Mouse (Mus musculus) right cerebral cortex, adult 18-20 months (tissue): Measurements from ENCODE around the gene Hectd1.

Experiments used
- DNase-seq: peaks from one replicate; pipeline ENCODE4 v3.0.0; 2022; ENCODE audit warnings: mixed read lengths

The Hectd1 gene

GRCm38 (mm10) chr12:51759374-51759773 is 70.0 kb downstream of the Hectd1 start:
- DNase-seq = no peak

- DNase-seq = no peak
Observed at GRCm38 (mm10) chr12:51756599-51756961, 72.8 kb downstream of the Hectd1 start.

DNA sequence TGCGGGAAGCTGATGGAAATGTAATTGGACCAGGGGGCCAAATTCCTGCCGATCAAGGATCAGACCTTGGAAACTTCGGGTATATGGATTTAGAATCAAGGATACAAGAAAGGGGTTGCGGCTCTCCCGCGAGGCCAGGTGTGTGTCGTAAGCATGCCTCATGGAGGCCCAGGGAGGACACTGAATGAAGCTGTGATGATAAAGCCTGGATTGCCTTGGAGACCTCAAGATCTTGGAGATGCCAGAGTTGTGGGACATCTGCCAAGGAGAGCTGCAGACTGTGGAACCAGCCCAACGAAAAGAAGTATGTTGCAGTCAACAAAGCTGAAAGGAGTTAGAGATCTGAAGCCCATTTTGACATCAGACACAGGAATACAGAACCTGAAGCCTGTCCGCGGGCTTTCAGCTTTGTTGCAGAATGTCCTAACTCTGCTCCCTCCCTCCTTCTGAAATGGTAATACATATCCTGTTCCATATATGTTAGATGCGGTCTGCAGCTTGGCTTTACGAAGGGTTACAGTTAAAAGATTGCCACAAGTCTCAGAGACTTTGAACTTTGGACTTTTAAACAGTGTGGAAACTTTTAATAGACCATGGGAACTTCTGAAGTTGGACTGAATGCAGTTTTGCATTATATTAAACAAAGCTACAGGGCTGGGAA is 73.3 kb downstream of the Hectd1 start:
- no peak for DNase-seq

GRCm38 (mm10) chr12:51747348-51747747 is 82.0 kb downstream of the Hectd1 start:
- DNase-seq = no peak

DNA sequence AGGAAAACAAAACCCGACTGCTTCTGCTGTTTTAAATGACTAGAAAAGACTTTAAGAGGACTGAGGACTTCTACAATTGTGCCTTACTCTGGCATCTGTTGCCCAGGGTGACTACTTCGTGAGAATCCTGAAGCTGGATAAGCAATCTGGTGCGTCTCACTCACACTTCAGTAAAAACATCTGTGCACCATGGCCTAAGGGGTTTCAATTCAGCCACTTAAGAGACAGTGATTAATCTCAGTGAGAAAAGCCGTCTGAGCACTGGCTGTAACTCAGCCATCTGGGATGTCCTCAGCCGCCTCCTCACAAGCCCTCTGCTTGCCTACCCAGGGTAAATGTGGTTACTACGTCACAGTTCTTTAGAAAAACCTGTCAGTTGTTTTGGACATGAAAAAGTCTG is 84.4 kb downstream of the Hectd1 start:
- DNase-seq = no peak

DNA sequence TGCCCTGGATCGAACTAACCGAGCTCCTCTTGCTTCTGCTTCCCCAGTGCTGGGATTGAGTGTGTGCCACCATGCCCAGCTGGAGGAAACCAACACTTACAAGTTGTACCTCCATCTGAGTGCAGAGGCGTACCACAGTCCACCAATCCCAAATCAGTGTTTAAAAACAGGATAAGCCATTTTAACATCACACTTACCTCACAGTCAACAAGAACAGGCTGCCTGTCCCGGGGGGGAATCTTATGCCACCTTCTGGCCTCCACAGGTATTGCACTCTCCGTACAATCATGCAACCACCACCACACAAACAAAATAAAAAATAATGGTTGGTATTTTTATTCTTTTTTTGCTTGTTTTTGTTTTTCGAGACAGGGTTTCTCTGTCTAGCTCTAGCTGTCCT is 87.6 kb downstream of the Hectd1 start:
- DNase-seq = no peak

DNA sequence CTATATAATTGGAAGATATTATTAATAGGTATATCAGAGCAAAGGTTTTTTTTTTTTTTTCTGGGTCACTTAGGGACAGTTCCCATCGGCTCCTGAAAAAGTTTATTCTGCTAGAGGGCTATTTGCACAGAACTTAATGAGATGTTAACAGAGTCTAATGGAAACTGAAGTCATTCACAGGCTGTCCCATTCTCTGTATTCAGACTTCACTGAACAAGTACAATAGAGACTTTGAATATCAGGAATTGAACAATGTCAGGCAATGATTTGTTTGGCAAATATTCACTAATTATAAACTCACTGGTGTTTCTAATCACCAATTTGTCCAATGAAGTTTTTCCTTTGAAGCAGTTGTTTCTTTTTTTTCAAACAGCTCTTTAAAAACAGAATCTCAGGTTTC is 92.5 kb downstream of the Hectd1 start:
- DNase-seq = no peak

- no peak for DNase-seq
Observed at GRCm38 (mm10) chr12:51736381-51736780, 93.0 kb downstream of the Hectd1 start.

DNA sequence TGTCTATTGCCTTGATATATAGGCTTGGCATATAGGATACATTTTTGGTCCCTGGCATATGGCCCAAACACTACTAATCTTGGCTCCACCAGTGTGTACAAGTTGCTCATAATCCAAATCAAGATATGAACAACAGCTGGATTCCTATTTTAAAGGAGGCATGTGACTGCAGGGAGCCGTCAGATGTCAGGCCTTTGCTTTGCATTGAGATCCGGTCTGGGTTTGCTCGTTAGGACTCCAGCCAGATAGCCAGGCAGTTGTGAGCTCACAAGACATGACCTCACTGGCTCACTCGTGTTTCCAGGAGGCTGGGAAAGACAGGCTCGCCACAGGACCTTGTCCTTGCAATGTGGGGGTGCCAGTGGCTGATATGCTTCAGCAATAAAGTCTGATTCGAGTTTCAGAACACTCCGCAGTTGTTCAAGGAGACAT is 93.5 kb downstream of the Hectd1 start:
- no peak for DNase-seq

- no peak for DNase-seq
Observed at GRCm38 (mm10) chr12:51734605-51735211, 94.6 kb downstream of the Hectd1 start.

DNA sequence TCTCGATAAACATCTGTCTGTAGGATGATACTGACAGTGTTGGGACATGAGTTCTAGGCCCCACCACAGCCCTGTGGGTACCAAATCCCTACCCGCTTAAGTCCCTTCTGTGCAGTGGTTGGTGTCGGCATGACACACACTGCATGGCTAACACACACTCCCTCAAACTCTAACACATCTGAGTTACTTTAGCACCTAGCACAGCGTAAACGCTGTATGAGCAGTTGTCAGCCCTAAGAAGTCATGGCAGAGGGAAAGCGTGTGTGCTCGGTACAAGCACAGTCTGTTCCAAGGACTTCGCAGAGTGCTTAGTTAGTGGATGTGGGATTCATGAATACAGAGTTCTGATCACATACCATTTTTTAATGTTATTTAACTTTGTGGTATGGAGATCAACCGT is 99.5 kb downstream of the Hectd1 start:
- no peak for DNase-seq

DNA sequence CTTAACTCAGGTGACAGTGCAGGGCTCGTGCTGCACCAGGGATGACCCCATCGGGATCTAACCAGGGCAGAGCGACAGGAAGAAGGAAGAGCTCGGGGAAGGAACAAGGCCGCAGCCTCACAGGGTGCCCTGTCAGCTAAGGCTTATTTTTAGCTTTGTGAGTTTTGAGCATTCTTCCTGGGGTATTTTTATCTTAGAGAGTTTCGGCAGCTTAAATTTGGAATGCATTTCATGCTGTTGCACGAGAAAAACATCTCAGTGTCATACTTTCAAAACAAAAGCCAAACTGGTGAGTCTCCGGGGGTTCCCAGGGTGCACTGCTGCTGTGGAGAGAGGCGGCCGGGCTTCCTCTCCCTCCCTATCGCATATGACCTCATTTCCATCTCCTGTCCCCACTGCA is 100.3 kb downstream of the Hectd1 start:
- DNase-seq = no peak

GRCm38 (mm10) chr12:51721836-51722235 is 107.5 kb downstream of the Hectd1 start:
- no peak for DNase-seq

DNA sequence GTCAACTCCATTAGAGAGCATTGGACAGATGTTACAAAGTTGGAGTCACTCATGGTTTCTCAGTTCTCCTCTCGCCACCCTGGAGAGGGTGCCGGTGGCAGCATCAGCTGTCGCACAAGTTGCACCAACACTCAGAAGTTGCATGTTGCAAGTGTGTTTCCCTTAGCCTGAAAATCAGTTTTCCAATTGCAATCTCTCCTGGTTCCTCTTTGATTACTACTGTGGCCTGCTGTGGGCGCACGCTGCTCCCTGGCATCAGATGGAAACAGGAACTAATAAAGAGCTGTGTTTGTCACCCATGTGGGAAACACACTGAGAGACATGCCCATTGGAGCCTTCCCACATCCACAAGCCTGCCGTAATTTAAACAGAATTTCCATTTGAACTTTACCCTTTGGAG is 110.7 kb downstream of the Hectd1 start:
- DNase-seq = no peak

GRCm38 (mm10) chr12:51712685-51713084 is 116.7 kb downstream of the Hectd1 start:
- DNase-seq = no peak

- DNase-seq = no peak
Observed at GRCm38 (mm10) chr12:51710154-51710553, 119.2 kb downstream of the Hectd1 start.

- peak; percentile 30 for DNase-seq
Observed at GRCm38 (mm10) chr12:51709741-51710140, 119.6 kb downstream of the Hectd1 start.

DNA sequence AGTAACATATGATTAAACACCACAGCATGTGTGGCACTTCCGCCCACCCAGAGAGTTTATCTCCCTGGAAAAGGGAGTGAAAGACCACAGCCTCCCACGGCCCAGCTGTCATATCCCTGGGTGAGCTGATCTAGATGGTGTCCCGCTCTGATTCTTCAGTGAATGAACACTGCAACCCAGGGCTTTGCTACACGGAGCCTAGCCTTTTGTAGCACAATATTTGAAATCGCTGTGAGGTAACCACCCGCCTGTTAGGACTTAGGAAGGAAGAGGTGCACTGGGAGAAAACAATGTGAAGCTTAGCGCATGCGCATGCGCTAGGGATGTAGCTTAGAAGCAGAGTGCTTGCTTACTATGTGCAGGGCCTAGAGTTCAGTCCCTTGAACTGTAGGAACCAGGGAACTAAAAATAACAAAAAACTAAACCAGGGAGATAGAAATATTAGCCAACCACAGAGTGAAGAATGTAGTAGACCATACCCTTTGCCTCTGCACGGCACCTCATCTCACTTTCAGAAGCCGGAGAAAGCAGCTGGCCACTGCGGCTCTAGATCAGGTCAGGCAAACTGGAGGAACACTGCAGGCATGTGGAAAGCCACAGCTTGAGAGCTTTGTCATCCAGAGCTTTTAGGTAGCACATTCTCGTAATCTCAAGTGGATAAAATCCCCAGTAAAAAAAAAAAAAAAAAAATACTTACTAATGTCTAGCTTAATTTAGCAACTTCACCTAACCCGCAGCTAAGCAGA is 120.2 kb downstream of the Hectd1 start:
- peak; percentile 92 for DNase-seq

GRCm38 (mm10) chr12:51706673-51707235 is 122.6 kb downstream of the Hectd1 start:
- DNase-seq = no peak

DNA sequence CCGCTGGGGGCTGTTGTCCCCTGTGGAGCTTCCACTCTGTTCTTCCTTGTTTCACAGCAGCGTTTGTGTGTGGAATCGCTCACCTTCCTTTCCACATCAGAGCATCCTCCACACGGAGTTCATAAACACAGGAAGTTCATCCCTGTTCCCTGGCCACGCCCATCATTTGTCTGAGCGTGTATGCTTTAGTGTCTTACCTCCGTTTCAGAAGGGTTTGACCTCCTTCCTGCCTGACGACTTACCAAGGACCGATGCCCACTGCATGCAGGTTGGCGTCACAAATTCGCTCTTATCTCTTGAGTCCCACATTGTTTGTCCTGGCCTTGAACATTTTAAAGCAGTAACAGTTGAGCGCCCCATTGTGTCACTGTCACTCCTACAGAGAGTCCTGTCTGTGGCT is 123.6 kb downstream of the Hectd1 start:
- no peak for DNase-seq

DNA sequence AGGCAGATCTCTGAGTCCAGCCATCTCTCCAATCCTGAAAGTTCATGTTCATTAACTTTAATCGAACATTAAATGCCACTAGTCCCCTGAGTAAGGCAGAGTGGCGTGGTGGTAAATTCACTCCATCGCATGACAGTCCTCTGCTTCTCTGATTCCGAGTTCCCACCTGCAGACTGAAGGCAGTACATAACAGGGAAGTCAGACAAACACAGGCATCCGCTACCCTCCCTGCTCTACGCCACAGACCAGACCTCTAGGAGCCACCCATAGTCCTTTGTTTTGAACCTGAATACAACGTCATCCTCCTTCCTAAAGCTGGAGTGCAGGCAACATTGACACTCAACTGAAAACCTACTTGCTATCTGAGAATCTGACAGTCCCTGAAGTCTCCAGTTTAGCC is 124.8 kb downstream of the Hectd1 start:
- DNase-seq = no peak

DNA sequence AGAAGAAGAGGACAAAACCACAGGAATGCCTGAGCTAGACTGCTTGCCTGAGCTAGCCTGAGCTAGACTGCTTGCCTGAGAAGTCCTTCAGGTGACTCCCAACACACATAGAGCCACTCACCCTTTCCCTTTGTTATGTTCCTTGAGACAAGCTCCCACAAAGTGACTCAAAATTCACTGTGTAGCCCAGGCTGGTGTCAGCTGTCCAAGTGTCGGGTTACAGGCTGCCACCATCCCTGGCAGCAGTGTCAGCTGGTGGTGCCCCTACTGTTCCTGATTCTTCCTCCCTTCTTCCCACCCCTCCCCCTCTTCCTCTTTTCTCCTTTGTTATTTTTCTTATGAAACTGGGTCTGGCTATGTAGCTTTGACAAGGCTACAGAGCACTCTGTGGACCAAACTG is 125.5 kb downstream of the Hectd1 start:
- DNase-seq = no peak

DNA sequence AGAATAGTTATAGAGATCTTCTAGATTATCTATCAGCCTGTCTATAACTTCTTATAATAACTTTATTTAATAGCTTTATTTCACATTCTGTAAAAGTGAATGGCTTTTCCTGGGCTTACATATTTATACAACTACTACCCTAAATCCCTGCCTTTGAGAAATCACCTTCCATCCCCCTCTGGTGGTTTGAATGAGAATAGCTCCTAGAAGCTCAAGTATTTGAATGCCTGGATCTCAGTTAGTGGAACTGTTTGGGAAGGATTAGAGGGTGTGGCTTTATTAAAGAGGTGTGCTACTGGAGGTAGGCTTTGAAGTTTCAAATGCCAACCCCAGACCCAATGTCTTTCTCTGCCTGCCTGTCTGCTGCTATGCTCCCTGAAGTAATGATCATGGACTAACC is 127.6 kb downstream of the Hectd1 start:
- no peak for DNase-seq
